Mouse (Mus musculus) adrenal gland, adult 8-10 months (tissue): ENCODE measurements around the gene Enpep. TPM values are rescaled to one million over a fixed set of nuclear protein-coding genes. Genes with fewer than 3 reads are reported as not detected.

Experiments
- DNase-seq: peaks from one replicate; pipeline ENCODE4 v3.0.0; 2022
- total RNA-seq, 4 experiments: library from RNA; stranded (reverse); gene quantifications; 2 replicates each; pipeline ENCODE4 v1.2.4; 2022

The Enpep gene
- total RNA-seq: 10 to 100 TPM; 11.5 to 20.7 (median 16.1) TPM

DNA sequence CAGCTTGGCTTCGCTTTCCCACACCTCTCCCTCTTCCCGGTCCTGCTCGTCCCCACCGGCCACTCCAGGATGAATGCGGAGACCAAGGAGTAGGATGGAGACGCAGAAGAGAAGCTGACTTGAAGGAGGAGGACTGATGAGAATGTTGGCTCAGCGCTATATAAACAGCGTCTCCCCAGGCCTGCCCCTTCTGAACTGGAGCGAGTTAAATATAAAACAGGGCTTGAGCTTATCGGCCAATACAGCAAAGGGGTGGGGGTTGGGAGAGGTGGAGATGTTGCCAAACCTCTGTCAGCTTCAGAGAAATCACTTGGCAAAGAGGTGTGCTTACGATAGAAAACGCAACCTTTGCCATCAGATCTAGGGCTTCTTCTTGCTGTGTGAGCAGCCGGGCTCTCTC lies at the start of gene Enpep:
TSS of gene Enpep (minus strand) at position 135 of the 400 bp plus-strand sequence.
- peak; percentile 33 for DNase-seq

DNA sequence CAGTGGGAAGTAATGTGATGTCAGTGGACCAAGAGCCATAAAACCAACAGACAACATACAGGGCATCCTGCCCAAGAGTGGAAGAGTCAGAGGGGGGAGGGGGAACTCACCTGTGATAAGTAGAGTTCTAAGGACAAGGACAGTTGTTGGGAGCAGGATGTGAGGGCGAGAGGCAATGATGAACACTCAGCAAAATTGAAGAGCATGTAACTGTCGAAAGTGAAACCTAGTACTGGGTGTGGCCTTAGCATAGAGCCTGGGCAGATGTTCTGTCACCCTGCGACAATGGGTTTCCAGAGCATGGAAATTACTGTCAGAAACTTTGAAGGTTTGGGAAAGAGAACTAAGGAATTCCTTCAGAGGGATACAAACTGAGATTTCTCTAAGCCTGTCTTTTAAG lies 46.6 kb upstream of the Enpep start:
- DNase-seq: no peak

DNA sequence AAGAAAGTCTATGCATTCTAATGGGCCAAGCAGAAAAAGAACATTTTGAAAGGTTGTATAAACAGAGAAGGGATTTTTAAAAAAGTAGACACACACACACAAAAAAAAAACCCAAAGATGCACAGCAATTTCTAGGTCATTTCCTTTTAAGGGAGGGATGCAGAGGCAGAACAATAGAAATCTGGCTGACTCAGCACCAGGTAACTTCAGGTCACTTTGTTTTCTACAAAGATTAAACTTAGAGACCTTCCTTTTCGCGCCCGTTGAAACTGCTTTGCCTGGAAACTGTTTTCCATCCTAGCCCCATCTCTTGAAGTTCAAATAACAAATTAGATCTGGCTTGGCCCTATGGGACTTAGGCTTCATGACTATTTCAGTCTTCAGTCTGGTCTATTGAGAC lies 42.6 kb upstream of the Enpep start:
- DNase-seq: no peak

DNA sequence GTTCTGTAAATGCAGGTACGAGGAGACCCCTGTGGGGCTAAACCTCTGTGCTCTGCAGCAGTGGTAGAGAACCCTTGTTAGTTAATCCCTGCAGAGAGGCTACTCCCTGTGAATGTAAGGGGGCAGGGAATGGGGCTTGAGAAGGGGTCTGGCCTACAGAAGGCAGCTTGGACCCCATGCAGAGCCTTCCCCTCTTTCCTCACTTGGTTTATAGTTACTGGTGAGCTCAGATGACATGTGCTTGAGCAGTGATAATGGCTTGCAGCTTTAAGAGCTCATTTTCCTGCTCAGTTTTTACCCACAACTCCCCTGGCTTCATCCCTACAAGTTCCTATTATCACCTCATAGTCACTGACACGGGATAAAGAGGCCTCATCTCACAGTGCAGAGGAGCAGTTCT lies 40.6 kb upstream of the Enpep start:
- DNase-seq: no peak

DNA sequence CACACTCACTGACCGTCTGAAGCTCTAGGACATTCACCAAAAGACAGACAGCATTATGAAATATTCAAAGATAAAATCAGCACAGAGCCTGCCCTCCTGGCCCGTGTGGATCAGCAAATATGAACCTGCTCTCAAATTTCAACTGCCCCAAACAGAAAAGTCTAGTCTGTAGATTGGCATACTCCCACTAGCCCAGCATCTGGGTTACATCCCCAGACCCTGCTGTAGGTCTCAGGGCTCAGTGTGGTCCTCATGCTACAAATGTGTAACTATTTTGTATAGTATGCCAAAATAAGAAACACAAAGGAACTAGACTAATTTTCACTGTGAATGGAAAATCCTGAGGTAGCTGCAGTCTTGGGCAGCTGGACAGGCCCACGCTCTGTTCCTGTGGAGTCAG lies 37.0 kb upstream of the Enpep start:
- DNase-seq: no peak

DNA sequence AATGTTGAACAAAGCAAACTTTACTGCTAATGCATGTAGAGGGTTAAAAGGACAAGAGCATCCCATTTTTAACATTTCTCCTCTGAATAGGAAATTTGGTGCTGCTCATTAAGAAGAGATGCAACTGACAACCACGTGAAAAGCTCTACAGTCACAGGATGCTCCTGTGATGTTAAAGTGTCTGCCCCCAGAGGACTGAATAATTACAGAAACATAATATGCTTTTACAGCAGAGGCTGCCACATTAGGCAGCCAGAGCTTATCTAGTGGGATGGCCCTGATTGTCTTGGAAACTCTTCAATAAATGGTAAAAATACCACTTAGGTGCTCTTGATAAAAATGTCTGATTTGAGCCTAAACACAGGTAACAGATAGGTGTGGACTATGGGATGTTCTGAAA lies 33.4 kb upstream of the Enpep start:
- no peak for DNase-seq

DNA sequence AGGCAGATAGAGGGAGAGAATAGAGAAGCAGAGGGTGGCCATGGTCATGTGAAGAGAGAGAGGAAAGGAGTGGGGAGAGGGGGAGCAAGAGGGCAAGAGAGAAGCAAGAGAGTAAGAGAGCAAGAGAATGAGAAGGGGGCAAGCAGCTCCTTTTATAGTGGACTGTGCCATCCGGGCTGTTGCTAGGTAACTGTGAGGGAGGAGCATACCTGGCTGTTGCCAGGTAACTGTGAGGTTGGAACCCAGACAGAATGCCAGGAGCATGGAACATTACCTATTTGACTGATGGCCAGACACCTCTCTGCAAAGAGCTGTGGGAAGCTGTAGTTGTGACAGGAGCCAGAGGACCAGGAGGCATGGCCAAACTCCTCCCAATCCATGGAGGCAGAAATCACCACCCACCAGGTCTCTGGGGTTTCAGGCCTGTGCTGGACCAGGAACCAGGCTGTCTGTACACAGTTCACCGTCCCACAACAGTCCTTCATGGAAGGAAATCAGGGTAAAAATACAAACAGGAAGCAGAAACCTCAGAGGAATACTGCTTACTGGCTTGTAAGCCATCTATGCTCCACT lies 32.4 kb upstream of the Enpep start:
- no peak for DNase-seq

DNA sequence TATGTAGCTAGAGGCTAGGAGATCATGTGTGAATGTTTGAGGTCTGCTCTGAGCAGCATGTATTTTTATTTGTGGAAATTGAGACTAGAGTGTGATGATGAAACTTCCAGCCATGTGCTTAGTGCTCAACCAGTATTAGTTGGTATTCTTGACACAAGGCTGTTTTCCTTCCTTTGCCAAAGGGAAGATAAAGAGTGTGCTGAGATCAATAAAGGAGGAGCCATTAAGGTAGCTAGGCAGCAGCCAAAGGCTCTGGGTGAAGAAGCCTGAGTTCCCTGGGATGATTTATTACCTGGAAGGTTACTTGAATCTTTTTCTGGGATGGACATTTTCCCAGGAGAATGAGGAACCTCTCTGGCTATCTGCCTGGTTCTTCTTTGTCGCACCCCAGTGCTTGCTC lies 30.9 kb upstream of the Enpep start:
- DNase-seq: no peak

DNA sequence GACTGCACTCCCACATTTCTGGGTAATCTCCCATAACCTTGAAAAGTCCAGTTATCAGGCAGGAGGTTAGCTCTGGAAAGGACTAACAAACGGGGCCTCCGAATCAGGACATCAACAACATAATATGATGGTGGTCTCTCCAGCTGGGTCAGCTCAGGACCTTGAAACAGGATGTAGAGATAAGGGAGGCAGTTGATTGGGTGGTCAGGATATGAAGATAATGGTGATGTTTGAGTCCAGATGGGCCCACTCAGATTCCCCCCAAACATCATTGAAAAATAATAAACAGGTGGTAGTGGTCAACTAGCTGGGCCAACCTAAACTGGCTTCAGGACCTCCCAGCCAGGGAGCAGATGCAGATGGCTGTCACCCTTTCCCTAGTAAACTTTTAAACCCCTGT lies 25.6 kb upstream of the Enpep start:
- DNase-seq: no peak

DNA sequence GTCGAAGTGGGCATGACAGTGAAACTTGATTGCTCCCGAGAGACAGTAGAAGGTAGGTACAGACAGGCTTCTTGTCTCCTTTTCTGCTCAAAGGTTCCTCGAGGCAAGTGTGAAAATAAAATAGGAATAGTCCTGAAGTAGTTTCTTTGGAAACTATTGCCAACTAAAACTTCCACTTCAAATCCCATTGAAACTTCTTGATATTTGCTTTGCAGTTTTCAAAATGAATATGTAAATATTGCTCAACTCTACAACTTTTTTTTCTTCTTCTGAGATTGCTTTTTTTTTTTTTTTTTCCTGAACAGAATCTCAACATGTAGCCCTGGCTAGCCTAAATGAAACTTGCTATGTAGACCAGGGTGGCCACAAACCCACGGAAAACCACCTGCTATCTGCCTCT lies 21.4 kb upstream of the Enpep start:
- no peak for DNase-seq

DNA sequence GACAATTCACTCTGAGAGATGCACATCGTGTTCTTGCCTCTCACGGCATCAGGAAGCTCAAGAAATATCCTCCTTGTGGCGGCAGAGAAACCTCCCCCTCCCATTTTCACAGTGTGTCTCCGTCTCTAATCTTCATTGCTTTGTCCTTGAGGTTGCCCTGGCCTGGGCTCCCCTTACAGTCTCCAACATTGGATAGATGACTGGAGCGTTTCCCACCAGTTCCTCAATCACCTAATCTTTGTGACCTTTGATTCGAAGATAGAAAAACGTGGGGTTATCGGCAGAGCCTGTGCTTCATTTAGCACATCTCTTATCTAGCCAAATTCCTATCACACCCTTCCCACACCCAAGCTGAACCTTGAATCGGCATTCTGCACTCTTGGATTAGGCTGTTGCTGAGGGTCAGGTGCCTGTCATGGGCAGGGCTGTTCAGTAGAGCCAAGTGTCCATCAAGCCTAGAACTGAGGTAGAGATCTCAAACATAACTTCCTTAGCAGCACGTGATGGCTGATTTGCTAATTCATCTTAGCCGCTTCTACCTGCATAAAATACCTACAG lies 18.9 kb upstream of the Enpep start:
- no peak for DNase-seq

DNA sequence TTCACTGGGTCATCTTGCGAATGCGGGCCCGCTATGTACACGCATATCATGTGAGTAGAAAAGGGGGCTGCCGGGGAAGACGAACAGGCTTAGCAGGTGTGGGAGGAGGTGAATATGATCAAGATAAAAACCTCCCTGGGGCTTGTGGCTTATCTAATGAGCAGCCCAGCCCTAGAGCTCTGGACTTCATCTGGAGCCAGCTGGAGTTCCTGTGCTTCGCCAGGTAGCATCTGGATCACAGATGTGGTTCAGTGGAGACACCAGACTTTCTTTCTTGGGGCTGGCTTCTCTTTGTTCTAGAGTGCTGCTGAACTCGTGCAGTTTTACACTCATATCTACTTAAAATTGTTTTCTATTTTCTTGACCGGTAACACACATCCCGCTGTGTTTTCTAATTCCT lies 14.8 kb upstream of the Enpep start:
- no peak for DNase-seq

DNA sequence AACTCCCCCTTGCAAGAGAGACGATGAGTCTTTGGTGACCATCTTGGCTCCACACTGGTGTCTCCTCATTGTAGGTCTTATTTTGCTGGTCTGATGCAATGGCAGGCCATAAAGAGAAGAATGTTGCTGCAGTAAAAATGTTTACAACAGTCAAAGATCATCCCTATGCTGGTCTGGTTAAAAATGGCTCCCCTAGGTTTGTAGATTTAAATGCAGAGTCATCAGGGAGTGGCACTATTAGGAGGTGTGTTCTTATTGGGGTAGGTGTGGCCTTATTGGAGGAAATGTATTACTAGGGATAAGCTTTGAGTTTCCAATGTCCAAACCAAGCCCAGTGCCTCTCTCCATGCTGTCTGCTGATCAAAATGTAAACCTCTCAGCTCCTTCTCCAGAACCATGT lies 10.2 kb upstream of the Enpep start:
- DNase-seq: no peak

DNA sequence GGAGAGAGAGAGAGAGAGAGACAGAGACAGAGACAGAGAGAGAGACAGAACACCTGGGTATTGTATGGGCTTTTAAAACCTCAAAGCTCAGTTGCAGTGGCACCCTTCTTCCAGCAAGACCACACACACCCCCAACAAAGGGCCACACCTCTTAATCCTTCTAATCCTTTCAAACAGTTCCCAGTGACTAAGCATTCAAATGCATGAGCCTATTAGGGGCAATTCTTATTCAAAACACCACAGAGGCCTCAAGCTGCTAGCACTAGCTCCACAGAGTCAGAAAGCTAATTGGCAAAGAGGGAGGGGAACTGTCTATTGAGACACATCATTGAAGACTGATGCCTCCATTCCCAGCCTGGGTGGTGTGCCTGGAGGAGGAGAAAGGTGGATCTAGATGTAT lies 8.5 kb upstream of the Enpep start:
- no peak for DNase-seq

DNA sequence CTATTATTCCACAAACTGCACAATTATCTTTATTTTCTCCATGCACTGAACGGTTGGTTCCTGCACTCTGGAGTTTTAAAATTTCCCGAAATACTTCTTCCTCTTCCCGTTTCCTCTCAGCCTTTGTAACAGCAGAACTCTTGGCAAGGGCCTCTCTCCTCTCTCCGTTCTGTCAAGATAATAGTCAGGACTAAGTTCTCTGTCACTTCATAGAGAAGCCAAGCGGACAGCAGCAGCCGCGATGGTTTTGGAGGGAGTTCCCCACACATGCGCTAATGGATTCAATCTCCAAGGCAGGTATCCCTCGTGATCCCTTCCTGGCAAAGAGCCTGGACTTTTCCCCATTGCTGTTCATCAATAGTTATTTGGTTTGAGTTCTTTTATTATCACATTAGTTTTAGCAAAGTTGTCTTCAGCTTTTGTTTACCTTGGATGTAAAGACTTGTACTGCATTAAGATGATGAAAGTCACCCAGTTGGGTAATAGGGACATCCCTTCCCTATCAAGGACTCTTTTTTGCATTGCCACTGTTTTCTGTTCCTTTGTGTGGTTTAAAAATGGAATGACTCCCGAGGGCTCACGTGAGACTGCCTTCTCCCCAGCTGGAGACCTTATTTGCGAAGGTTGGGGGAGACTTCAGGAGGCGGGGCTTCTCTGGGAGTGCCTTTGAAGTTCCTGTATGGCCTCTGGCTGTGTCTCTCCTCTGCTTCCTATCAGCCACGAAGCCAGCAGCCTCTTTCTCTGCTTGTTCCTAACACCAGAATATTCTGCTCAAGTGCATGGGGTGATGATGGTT lies 6.0 kb upstream of the Enpep start:
- DNase-seq: peak; percentile 4

DNA sequence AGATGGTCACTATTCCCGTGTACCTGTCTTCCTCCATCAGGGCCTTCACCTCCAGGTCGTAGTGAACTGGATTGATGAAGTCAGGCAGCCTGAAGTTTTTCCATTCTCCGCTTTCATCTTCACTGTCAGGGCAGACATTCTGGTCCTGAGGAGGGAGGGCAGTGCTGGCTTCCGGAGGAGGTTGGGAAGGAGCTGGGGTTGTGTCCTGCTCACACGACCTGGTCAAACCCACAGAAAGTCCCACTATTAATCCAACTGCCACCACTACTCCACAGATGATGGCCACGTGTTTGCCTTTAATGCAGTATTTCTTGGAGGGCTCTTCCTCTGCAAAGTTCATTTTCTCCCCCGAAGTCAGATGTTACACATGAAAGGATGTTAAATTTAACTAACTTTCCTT lies 378 bp downstream of the Enpep start:
- no peak for DNase-seq

DNA sequence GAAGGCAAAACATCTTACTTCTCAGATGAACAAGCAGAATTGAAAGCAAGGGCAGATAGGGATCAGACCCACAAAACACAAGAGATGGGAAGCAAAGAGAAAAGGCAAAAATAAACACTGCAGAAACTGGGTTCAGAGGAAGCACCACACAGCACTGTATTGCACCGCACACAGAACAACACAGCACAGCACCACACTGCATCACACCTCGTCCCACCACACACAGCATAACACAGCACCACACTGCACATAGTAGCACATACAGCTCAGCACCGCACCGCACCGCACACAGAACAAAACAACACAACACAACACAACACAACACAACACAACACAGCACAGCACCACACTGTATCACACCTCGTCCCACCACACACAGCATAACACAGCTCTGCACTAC lies 1.1 kb downstream of the Enpep start:
- no peak for DNase-seq

DNA sequence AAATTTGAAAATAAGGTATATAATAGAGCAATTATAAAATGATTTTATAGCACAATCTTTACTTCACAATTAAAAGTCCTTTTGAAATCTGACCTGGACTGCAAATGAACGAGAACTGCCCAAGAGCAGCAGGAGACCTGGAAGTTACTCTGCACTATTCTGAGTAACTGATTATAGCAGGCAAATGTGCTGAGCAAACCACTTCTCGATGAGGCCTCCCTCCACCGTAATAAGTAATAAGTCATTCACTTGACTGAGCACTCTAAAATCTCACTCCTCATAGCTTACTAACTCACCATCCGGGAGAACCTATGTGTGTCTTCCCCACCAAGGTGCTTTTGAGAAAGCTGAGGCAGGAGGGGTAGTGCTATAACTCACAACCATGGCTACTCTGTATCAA lies 4.5 kb downstream of the Enpep start:
- no peak for DNase-seq

DNA sequence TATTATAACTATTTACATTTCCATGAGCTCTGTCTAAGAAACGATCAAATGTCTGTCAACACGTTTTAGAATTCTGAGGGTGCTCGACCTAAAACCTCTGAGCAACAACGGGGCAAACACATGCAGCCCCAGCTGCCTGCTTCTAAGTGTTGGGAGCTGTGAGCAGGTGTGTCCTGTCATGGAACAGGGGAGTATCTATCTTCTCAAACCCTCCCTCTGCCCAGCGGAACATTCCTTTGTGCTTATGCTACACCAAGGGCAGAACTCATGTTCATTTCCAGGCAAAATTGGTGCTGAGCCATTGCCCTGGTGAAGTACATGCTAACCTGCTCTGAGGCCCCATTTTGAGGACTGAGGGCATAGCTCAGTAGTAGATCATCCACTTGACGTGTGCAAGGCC lies 10.9 kb downstream of the Enpep start:
- DNase-seq: no peak

DNA sequence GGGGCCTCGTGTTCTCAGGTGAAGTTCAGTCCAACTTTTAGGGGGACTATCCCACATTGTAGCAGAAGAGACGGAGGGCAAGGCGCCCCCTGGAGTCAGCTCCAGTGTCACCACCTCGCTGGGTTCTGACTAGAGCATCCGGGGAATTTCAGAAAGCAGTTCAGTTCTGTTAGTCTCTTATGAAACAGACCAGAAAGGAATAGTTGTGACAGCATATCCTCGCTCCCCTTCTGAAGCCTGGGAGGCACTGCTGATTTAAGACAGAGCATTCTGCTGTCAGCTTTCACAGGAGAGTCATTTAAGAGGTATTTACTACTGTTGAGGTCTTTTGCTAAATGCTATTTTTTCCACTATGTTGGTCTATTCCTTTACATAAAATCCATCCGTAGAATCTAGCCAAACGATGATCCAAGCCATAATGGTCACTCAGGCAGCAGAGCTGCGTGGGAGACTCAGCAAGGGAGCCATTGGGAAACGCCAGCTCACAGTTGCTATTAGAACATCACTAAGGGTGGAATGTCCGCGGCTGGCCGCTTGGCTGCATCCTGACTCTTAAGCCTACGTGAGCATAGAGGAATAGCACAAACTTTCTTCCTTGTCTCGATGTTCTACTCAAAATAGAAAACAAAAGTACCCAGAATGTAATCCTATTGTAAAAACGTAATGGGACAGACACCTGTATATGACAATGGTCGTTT lies 15.3 kb downstream of the Enpep start:
- DNase-seq: no peak

DNA sequence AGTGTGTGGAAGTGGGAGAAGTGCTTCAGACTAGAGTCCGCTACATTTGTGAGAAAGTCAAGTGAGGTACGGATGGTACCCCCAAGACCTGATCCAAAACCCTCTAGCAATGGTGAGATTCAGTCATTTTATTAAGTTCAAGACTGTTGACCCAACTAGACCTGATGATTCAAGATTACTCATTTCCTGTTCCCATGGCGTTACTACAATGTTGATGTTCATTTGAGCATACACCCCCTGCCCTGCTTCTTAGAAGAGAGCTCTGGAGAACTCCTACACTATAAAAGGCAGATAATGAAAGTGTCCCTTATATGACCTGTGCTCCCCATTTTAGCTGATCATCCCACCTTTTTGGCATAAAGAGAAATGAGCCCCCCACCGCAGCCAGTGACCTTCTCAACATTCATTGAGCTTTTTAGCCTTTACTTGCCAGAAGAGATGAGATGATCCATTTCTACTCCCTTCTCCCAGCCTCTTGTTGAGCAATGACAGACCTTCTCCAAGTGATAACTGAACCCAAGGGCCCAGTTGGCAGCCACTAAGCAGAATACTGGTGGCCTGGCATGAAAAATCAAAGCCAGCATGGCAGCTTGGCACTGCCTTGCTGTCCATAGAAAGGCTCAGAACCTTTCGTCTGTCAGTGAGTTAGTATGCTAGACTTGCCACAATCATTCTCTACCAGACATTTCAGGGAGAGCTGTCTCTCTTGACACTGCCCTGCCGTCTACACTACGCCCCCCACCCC lies 18.7 kb downstream of the Enpep start:
- DNase-seq: no peak

DNA sequence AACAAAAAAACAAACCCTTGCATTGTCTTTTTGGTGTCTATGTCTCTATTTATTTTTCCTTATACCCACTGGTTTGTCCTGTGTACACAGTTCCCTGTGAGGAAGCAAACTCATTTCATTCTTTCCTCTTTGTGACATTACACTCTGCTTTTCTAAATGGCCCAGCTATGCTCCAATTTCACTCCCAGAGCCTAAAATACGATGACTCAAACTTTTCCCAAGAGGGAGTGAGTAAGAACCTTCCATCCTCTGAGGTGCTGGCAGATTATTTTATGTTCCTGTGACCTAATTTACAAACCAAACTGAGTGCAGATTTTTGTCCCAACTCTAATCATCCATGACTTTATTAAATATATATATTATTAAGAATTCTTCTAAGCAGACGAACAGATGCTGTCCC lies 19.3 kb downstream of the Enpep start:
- no peak for DNase-seq

DNA sequence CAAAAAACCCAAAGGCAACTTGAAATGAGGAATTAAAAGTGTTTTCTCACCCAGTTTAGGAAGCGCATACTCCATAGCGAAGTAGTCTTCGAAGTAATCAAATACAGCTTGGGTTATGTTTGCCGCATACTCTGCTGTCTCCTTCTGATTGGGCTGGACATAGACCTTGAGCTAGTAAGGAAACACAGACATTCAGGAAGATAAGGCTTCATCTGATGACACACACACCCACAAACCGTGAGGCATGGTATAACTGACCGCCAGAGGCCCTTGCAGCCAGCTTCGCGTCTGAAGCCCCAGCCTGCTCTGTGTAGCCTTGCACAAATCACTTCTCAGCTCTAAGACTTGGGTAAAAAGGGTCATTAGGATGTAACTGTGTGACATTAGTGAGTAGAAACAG lies 20.0 kb downstream of the Enpep start:
- no peak for DNase-seq
